Mouse (Mus musculus) bone marrow macrophage, adult 2 months (primary cell): Measurements from ENCODE around the gene Abce1. TPM values are rescaled to one million over a fixed set of nuclear protein-coding genes. Genes with fewer than 3 reads are reported as not detected.
A peak's percentile ranks its signal among the peaks of the same experiment; 100 is the strongest.

ENCODE experiments used
- H3K27ac ChIP-seq: 2 replicates; pipeline ENCODE4 v1.5.1; 2012; ENCODE audit warnings: low read depth, low read length; ENCODE audit not compliant: insufficient read depth
- H3K4me1 ChIP-seq: 2 replicates; pipeline ENCODE4 v1.6.1; 2012; ENCODE audit warnings: low read length; ENCODE audit not compliant: control insufficient read depth, insufficient read depth
- H3K4me3 ChIP-seq: 2 replicates; pipeline ENCODE4 v1.5.1; 2012; ENCODE audit warnings: mild to moderate bottlenecking, low read length, moderate library complexity; ENCODE audit not compliant: insufficient read depth
- CTCF ChIP-seq: IDR thresholded peaks from 2 replicates; pipeline ENCODE4 v1.5.1; 2012; ENCODE audit warnings: low read depth, mild to moderate bottlenecking, low read length, moderate library complexity
- POLR2A ChIP-seq: IDR thresholded peaks from 2 replicates; pipeline ENCODE4 v1.6.1; 2012; ENCODE audit warnings: mild to moderate bottlenecking, low read depth, low read length, borderline replicate concordance
- polyA plus RNA-seq: library from polyadenylated mRNA; stranded (reverse); fragments of >200 nt; gene quantifications from 2 replicates; pipeline ENCODE4 v1.2.4, GENCODE M21; 2012; ENCODE audit not compliant: missing spikeins, insufficient read depth, insufficient read length

Gene Abce1
- polyA plus RNA-seq, 1 experiment: 32.5 TPM

DNA sequence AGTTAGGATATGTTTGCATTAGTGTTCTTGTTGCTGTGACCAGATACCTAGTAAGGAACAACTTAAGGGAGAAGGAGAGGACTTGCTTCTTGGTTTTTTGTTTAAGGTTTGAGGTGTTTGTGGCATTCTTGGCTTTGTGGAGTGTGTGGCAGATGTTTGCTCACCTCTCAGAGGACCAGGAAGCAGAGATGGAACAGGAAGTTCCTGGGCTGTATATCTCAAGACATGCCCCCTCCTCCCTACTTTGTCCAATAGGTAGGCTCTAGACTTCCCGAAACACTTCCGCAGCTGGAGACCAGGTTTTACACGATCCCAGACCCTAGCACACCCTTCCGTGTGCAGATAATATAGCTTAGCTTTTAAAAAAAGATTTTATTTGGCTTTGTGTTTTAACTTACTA lies 62.0 kb downstream of the Abce1 start:
- Histone ChIP-seq H3K4me1 (0 out of 2 replicates have a peak, but pooled peaks cover 3% of the 10 kb centered on the region), H3K27ac (no peak overlapping the region), H3K4me3 (no peak overlapping the region)
- TF ChIP-seq CTCF (no peak), POLR2A (no peak)

DNA sequence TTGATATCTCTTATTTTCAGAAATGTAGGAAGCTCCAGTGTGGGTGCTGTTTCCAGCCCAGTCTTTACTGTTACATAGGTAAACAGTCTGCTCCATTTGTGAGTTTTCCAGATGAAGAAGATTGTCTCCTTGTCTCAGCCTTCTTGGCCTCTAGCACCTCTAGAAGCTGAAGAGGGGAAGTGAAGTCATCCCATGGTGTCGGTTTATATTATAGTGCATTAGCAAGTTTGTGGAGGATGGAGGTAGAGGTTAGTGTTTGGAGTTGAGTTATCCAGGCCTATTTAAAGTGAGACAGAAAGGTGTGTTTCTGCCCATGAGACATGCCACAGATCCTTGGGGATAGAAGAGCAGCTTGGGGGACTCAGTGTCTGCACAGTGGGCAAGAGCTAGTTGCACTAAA lies 70.4 kb downstream of the Abce1 start:
- no peak overlapping the region for H3K27ac ChIP-seq
- peak overlapping the region; percentile 46 for H3K4me3 ChIP-seq
- H3K4me1 ChIP-seq: peaks cover 26% of the 10 kb centered on the region
- no peak for TF ChIP-seq CTCF
- TF ChIP-seq POLR2A: no peak

DNA sequence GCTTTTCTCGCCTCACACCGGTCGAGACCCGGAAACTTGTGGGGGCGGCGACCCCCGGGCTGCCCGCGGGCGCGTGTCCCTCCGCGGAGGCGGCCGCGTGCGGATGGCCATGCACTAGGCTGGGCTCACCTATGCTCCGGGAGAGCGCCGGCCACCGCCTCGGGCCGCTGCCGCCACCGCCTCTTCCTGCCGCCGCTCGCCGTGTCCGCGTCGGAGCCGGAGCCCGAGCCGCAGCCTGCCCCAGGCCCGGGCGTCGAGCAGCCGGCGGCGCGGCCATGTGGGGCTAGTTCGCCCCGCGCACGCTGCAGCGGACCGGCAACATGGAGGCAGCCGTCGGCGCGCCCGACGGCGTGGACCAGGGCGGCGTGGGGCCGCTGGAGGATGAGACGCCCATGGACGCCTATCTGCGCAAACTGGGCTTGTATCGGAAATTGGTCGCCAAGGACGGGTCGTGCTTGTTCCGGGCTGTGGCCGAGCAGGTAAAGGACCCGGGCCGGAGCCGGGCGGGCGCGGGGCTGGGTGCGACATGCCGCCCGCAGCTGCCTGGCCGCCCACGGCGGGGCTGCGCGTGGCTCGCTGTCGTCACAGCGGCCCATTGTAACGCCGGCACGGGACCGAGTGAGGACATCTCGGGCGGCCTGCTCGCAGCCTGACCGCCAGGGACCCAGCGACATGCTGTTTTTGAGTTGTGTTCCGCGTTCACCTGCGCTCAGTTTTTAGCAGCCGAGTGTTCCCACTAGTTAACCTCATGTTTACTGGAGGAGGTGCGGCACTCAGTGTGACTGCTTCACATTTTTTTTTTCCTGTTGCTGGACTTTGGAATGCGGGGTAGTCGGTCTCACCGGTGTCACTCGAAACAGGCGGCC lies 71.7 kb downstream of the Abce1 start, which contains the start of gene Otud4:
Gene Otud4, plus strand, starts transcription at position 33 of the 866 bp plus-strand sequence.
- peak within 1 kb of the TSS; percentile 77 for H3K27ac ChIP-seq
- TF ChIP-seq POLR2A (no peak), CTCF (peak; percentile 19; the same call in 1 of the 2 replicates)
- peak within 1 kb of the TSS; percentile 86 for H3K4me3 ChIP-seq
- peaks cover 23% of the 10 kb centered on the region for H3K4me1 ChIP-seq

DNA sequence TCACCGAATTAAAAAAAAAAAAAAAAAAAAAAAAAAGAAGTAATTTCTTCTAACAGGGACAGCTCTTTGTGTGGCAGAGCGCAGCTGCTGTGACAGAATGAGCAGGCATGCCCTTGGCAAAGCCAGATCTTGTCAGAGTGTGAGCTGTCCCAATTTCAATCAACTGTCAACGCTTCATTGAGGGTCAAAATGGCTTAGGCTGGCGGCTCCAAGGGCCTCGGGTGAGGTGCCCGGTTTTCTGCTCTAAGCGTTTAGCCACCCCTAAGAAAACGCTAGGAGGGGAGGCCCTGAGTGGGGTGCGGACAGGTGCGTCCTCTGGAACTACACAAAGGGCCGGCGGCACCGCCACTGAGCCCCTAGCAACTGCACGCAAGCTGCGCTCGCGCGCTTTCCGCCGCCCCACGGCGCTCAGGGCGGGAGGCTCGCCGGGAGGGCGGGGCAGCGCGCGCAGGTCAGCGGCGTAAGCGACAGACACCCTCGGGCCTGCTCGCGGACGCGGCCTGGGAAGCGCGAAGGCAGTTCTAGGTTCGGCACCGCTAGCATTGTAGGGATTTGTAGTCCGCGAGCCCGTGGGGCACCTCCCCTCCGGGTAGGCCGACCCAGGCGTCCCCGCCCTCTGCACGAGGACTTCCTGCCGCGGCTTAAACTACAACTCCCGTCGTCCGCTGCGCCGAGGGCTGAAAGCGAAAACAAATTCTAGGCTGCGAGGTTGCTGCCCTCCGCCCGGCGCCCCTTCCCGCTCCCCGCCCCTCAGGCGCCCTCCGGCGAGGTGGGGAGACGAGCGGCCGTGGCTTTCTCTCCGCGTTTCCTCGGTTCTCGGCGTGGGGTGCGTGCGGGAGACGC lies 72.6 kb downstream of the Abce1 start:
- TF ChIP-seq CTCF (no peak), POLR2A (no peak; the same call in 1 of the 2 replicates)
- Histone ChIP-seq H3K27ac (peak overlapping the region; percentile 77), H3K4me3 (peak overlapping the region; percentile 86), H3K4me1 (peaks cover 21% of the 10 kb centered on the region)

DNA sequence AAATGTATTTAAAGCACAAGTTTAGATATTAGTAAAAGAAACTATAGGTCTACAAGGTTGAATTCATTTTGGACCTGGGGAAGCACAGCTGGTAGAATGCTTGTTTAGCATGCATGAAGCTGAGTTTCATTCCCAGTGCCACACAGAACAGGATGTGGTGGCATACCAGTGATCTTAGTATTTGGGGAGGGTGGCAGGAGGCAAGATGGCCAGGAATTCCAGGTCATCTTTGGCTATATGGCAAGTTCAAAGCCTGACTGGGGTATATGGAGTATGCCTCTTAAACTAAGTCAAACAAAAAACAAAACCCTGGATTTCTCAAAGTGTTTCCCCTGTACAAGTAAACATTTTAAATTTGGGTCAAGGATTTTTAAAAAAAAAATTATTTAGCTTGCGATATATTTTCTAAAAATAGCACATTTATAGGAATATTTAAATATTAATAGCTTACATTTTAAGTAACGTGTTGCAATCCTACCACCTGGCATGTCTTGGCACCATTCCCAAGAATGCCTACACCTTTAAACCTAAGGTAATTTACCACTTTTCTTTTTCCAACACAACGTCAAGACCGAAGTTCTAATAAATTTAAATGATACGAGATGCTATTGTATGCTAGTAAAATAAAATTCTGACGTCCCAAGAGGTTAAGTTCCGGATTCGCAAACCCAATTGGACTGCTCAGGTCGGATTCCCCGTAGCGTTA lies 73.4 kb downstream of the Abce1 start:
- TF ChIP-seq CTCF: no peak
- TF ChIP-seq POLR2A: no peak
- Histone ChIP-seq H3K27ac (peak overlapping the region; percentile 60), H3K4me3 (peak overlapping the region; percentile 84; the same call in 1 of the 2 replicates), H3K4me1 (peaks cover 15% of the 10 kb centered on the region)

DNA sequence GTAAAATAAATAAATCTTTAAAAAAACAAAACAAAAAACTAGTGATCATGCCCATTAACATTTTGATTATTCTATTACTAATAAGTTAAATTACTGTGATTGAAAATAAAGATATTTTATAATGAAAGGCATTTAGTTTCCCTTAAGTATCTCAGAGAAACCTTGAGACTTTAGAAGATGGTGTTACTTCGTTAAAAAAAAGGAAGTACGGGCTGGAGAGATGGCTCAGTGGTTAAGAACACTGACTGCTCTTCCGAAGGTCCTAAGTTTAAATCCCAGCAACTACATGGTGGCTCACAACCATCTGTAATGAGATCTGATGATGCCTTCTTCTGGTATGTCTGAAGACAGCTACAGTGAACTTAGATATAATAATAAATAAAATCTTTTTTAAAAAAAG lies 74.3 kb downstream of the Abce1 start:
- TF ChIP-seq POLR2A (no peak), CTCF (no peak)
- no peak overlapping the region for H3K27ac ChIP-seq
- no peak overlapping the region for H3K4me3 ChIP-seq
- peaks cover 9% of the 10 kb centered on the region for H3K4me1 ChIP-seq

DNA sequence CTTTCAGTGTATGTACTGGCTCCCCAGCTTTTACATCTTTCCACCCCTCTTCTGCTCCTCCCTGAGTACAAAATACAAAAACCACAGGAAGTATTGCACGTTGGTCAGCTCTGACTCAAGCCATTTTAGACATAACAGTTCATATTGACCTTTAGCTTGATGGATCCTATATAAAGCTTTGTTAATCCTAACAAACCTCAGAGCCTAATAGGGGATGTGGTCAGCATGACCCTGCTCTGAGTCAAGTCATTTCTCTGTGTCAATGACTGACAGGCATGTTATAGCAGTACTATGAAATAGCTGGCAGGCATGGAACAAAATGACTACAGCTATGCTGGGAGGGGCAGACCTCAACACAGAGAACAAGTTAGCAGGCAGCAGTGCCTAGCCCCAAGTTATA lies 75.4 kb downstream of the Abce1 start:
- TF ChIP-seq CTCF (no peak), POLR2A (no peak)
- Histone ChIP-seq H3K4me1 (peaks cover 3% of the 10 kb centered on the region), H3K27ac (no peak overlapping the region), H3K4me3 (no peak overlapping the region)

DNA sequence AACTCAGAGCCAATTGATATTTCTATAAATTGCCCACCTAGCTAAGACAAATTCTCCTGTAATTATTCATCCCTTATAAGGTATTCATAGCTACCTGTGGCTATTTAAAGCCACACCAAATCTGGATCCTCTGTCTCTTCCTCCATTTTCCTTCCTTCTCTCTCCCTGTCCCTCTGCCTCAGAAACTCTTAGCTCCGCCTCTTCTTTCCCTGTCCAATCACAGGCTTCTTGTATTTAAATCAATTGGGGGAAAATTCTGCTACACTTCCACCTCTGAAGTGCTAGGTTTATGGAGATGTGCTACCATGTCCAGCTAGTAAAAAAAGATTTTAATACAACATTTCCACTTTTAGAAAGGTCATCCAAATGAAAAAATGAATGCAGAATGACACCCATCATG lies 76.0 kb downstream of the Abce1 start:
- TF ChIP-seq POLR2A (no peak), CTCF (no peak)
- no peak overlapping the region for H3K27ac ChIP-seq
- no peak overlapping the region for H3K4me3 ChIP-seq
- peaks cover 3% of the 10 kb centered on the region for H3K4me1 ChIP-seq

Other genes with a start within 250 kb of the Abce1 start
- 26.8 and 30.7 TPM in 2 replicates for gene Otud4, start 72.1 kb downstream of the Abce1 start, polyA plus RNA-seq
- 20.3 and 21.7 TPM in 2 replicates for gene Anapc10, start 80 bp upstream of the Abce1 start, polyA plus RNA-seq